Mouse (Mus musculus) hindbrain, postnatal 0 days (tissue): ENCODE measurements at regions not wholly inside any gene's neighbourhood (a gene's known extent, or its start where the extent isn't known, plus 50 kb on each side); places are given as distances from the start of the nearest gene placed in this dataset.
"Not testable (repeated sequence)": the region's sequence is repeated elsewhere in the genome, so short reads cannot be mapped to it uniquely, and the experiment has no call there.

Experiments
- ATAC-seq: fragments of 200-750 bp; cut with Nextera tagmentation; 2 replicates; pipeline ENCODE4 v1.8.0; 2017; ENCODE audit warnings: mild to moderate bottlenecking, moderate TSS enrichment, moderate library complexity
- DNase-seq: peaks from one replicate; pipeline ENCODE4 v3.0.0-alpha.2; 2015; ENCODE audit warnings: low spot score
- H3K27ac ChIP-seq: fragments of 300-500 bp; sonication (generic); 2 replicates; pipeline ENCODE4 v1.5.1; 2014; ENCODE audit warnings: mild to moderate bottlenecking
- H3K27me3 ChIP-seq: fragments of 300-500 bp; sonication (generic); 2 replicates; pipeline ENCODE4 v1.6.1; 2014; ENCODE audit warnings: low read length, mixed read lengths; ENCODE audit not compliant: insufficient read depth
- H3K36me3 ChIP-seq: fragments of 300-500 bp; sonication (generic); 2 replicates; pipeline ENCODE4 v1.6.1; 2014; ENCODE audit warnings: low read length, mixed read lengths; ENCODE audit not compliant: insufficient read depth
- H3K4me1 ChIP-seq: fragments of 300-500 bp; sonication (generic); 2 replicates; pipeline ENCODE4 v1.6.1; 2014; ENCODE audit warnings: antibody characterized with exemption, low read length, mixed read lengths; ENCODE audit not compliant: insufficient read depth
- H3K4me2 ChIP-seq: fragments of 300-500 bp; sonication (generic); 2 replicates; pipeline ENCODE4 v1.6.1; 2014; ENCODE audit warnings: low read depth, mild to moderate bottlenecking, low read length, moderate library complexity, mixed read lengths
- H3K4me3 ChIP-seq: fragments of 300-500 bp; sonication (generic); 2 replicates; pipeline ENCODE4 v1.5.1; 2014; ENCODE audit warnings: low read length
- H3K9ac ChIP-seq: fragments of 300-500 bp; sonication (generic); replicated peaks from 2 replicates; pipeline ENCODE4 v1.6.1; 2014; ENCODE audit warnings: mild to moderate bottlenecking, low read length, moderate library complexity, mixed read lengths
- H3K9me3 ChIP-seq: fragments of 300-500 bp; sonication (generic); 2 replicates; pipeline ENCODE4 v1.6.1; 2016; ENCODE audit warnings: low read length, mixed read lengths
- CTCF ChIP-seq: IDR thresholded peaks from 2 replicates; pipeline ENCODE4 v1.5.1; 2016; ENCODE audit warnings: antibody characterized with exemption, control low read depth, low read depth
- WGBS: fragments of 180-500 bp; shearing (Covaris S2); extraction: QIAGEN DNeasy Blood & Tissue Kit; methylation state at CpG from one replicate; pipeline ENCODE4 v1.1.7; 2014; 5-methylcytosine and 5-hydroxymethylcytosine counted together

GRCm38 (mm10) chr14:53802547-53802946 is 451.4 kb downstream of the Dad1 start:
- peaks cover 4% of the 10 kb centered on the region for H3K4me1 ChIP-seq
- H3K4me3 ChIP-seq, result no peak overlapping the region
- no peak overlapping the region for H3K27ac ChIP-seq
- H3K4me2 ChIP-seq, result no peak overlapping the region
- no peak overlapping the region for H3K9ac ChIP-seq
- DNase-seq (no peak), ATAC-seq (no peak)
- 95% methylated on average over 3 of the region's 3 CpGs for WGBS
- TF ChIP-seq CTCF, result no peak
- no peaks in the 10 kb centered on the region for H3K9me3 ChIP-seq
- no peaks in the 10 kb centered on the region for H3K27me3 ChIP-seq
- no peaks in the 10 kb centered on the region for H3K36me3 ChIP-seq

- no peaks in the 10 kb centered on the region for H3K27me3 ChIP-seq
- no peak overlapping the region for H3K9ac ChIP-seq
- no peak overlapping the region for H3K27ac ChIP-seq
- no peak overlapping the region for H3K4me2 ChIP-seq
- no peak for ATAC-seq
- no peaks in the 10 kb centered on the region for H3K36me3 ChIP-seq
- H3K9me3 ChIP-seq, result no peaks in the 10 kb centered on the region
- TF ChIP-seq CTCF, result no peak
- peaks cover 4% of the 10 kb centered on the region for H3K4me1 ChIP-seq
- H3K4me3 ChIP-seq, result no peak overlapping the region
- 89% methylated on average over 11 of the region's 11 CpGs for WGBS
- DNase-seq, result no peak
These were observed 453.3 kb downstream of the Dad1 start for GRCm38 (mm10) chr14:53800508-53801136.

- H3K27me3 ChIP-seq, H3K4me2 ChIP-seq, H3K36me3 ChIP-seq, H3K4me1 ChIP-seq, H3K9me3 ChIP-seq, H3K4me3 ChIP-seq, H3K27ac ChIP-seq, DNase-seq, ATAC-seq, H3K9ac ChIP-seq: not testable (repeated sequence)
- WGBS, result 78% methylated on average over 1 of the region's 1 CpGs
These were observed 458.7 kb downstream of the Dad1 start for GRCm38 (mm10) chr14:53795160-53795559.

GRCm38 (mm10) chr14:53794527-53794926 is 459.4 kb downstream of the Dad1 start:
- WGBS, result 76% methylated on average over 5 of the region's 5 CpGs
- DNase-seq (no peak), ATAC-seq (no peak)
- no peaks in the 10 kb centered on the region for H3K27me3 ChIP-seq
- H3K9ac ChIP-seq, result no peak overlapping the region
- no peak overlapping the region for H3K4me3 ChIP-seq
- H3K27ac ChIP-seq, result no peak overlapping the region
- H3K36me3 ChIP-seq, result no peaks in the 10 kb centered on the region
- no peaks in the 10 kb centered on the region for H3K4me1 ChIP-seq
- TF ChIP-seq CTCF, result no peak
- H3K4me2 ChIP-seq, result no peak overlapping the region
- H3K9me3 ChIP-seq, result no peaks in the 10 kb centered on the region

- not testable (repeated sequence) for H3K9me3 ChIP-seq, DNase-seq, H3K27ac ChIP-seq, H3K9ac ChIP-seq, H3K4me3 ChIP-seq, H3K4me2 ChIP-seq, ATAC-seq, H3K27me3 ChIP-seq, H3K36me3 ChIP-seq, H3K4me1 ChIP-seq
- 82% methylated on average over 1 of the region's 1 CpGs for WGBS
These were observed 461.5 kb downstream of the Dad1 start for GRCm38 (mm10) chr14:53792432-53792831.

- H3K27me3 ChIP-seq, ATAC-seq, H3K27ac ChIP-seq, H3K9ac ChIP-seq, H3K36me3 ChIP-seq, H3K4me3 ChIP-seq, DNase-seq, H3K4me1 ChIP-seq, H3K4me2 ChIP-seq, H3K9me3 ChIP-seq: not testable (repeated sequence)
- WGBS, result 76% methylated on average over 2 of the region's 2 CpGs
These were observed 468.4 kb downstream of the Dad1 start for GRCm38 (mm10) chr14:53785547-53785946.

GRCm38 (mm10) chr14:53777375-53777774 is 476.5 kb downstream of the Dad1 start:
- no peak for ATAC-seq

More at GRCm38 (mm10) chr14:53777375-53777774, 476.5 kb downstream of the Dad1 start:
- WGBS, result 70% methylated on average over 3 of the region's 3 CpGs
- Histone ChIP-seq H3K4me3 (no peak overlapping the region), H3K4me1 (no peaks in the 10 kb centered on the region), H3K9me3 (no peaks in the 10 kb centered on the region), H3K27ac (no peak overlapping the region), H3K36me3 (no peaks in the 10 kb centered on the region), H3K9ac (no peak overlapping the region), H3K27me3 (no peaks in the 10 kb centered on the region), H3K4me2 (no peak overlapping the region)
- TF ChIP-seq CTCF, result no peak
- DNase-seq, result peak; percentile 16
